Mouse (Mus musculus) CH12.LX (cell line): Measurements from ENCODE around the gene Comt.

Experiments used
- BHLHE40 ChIP-seq: IDR thresholded peaks from 2 replicates; pipeline ENCODE4 v1.6.1; 2011; ENCODE audit warnings: mild to moderate bottlenecking, low read depth, low read length, improper control_type of control experiment
- CHD2 ChIP-seq: IDR thresholded peaks from 2 replicates; pipeline ENCODE4 v1.6.1; 2011; ENCODE audit warnings: low read length, improper control_type of control experiment
- CTCF ChIP-seq, 2 experiments: IDR thresholded peaks in 1 of 2; conservative IDR thresholded peaks in 1 of 2; 2 replicates each; pipeline ENCODE4 v1.5.1; 2011 to 2012; ENCODE audit warnings: low read depth in 2 of 2, low read length in 2 of 2, improper control_type of control experiment in 1 of 2, inconsistent platforms in 1 of 2, mild to moderate bottlenecking in 1 of 2, moderate library complexity in 1 of 2
- E2F4 ChIP-seq: IDR thresholded peaks from 2 replicates; pipeline ENCODE4 v1.6.1; 2011; ENCODE audit warnings: low read depth, low read length, improper control_type of control experiment; ENCODE audit not compliant: insufficient replicate concordance
- EP300 ChIP-seq: IDR thresholded peaks from 2 replicates; pipeline ENCODE4 v1.6.1; 2011; ENCODE audit warnings: low read length, improper control_type of control experiment
- JUN ChIP-seq: IDR thresholded peaks from 2 replicates; pipeline ENCODE4 v1.6.1; 2011; ENCODE audit warnings: low read depth, mild to moderate bottlenecking, low read length, improper control_type of control experiment, moderate library complexity; ENCODE audit not compliant: insufficient read depth
- JUND ChIP-seq: conservative IDR thresholded peaks from 2 replicates; pipeline ENCODE4 v1.6.1; 2011; ENCODE audit warnings: low read depth, low read length, improper control_type of control experiment
- MAZ ChIP-seq: IDR thresholded peaks from 2 replicates; pipeline ENCODE4 v1.6.1; 2012; ENCODE audit warnings: low read depth, mild to moderate bottlenecking, inconsistent platforms, low read length, improper control_type of control experiment, moderate library complexity
- MEF2A ChIP-seq: IDR thresholded peaks from 2 replicates; pipeline ENCODE4 v1.6.1; 2014; ENCODE audit warnings: low read depth, mild to moderate bottlenecking, inconsistent platforms, low read length, improper control_type of control experiment, borderline replicate concordance
- NELFE ChIP-seq: IDR thresholded peaks from 2 replicates; pipeline ENCODE4 v1.6.1; 2011; ENCODE audit warnings: low read depth, low read length, improper control_type of control experiment
- POLR2A ChIP-seq: IDR thresholded peaks from 2 replicates; pipeline ENCODE4 v1.6.1; 2011; ENCODE audit warnings: low read depth, mild to moderate bottlenecking, improper control_type of control experiment, low read length
- TBP ChIP-seq: conservative IDR thresholded peaks from 2 replicates; pipeline ENCODE4 v1.6.1; 2011; ENCODE audit warnings: low read depth, low read length, improper control_type of control experiment
- UBTF ChIP-seq: IDR thresholded peaks from 2 replicates; pipeline ENCODE4 v1.6.1; 2012; ENCODE audit warnings: low read depth, mild to moderate bottlenecking, inconsistent platforms, low read length, improper control_type of control experiment, moderate library complexity
- USF1 ChIP-seq: IDR thresholded peaks from 2 replicates; pipeline ENCODE4 v1.6.1; 2014; ENCODE audit warnings: low read depth, mild to moderate bottlenecking, inconsistent platforms, low read length, improper control_type of control experiment

GRCm38 (mm10) chr16:18420571-18420970 is 6.1 kb downstream of the Comt start:
- TF ChIP-seq MAZ: no peak
- no peak for TF ChIP-seq EP300
- no peak for TF ChIP-seq CHD2
- no peak for TF ChIP-seq UBTF
- TF ChIP-seq TBP: no peak
- TF ChIP-seq CTCF (conservative IDR thresholded peaks at IDR 0.05 in 1 of 2, IDR thresholded peaks at IDR 0.05 in 1 of 2; ENCODE audit: low read depth in 2 of 2, low read length in 2 of 2): no peak
- TF ChIP-seq POLR2A: no peak
- no peak for TF ChIP-seq JUN
- no peak for TF ChIP-seq NELFE
- no peak for TF ChIP-seq JUND
- TF ChIP-seq E2F4: no peak
- no peak for TF ChIP-seq MEF2A
- no peak for TF ChIP-seq BHLHE40
- no peak for TF ChIP-seq USF1
